Mouse (Mus musculus): ENCODE data around the gene Pold3.

GRCm38 (mm10) chr7:100148586-100148985, 27.2 kb upstream of the Pold3 start:
- TF ChIP-seq CTCF (IDR thresholded peaks at IDR 0.05; ENCODE audit: low read depth), result no peak
- TF ChIP-seq EP300 (IDR thresholded peaks at IDR 0.05; ENCODE audit: low read depth), result no peak
